Mouse (Mus musculus) WW6 (cell line): ENCODE measurements at regions not wholly inside any gene's neighbourhood (a gene's known extent, or its start where the extent isn't known, plus 50 kb on each side); places are given as distances from the start of the nearest gene placed in this dataset.
A peak's percentile ranks its signal among the peaks of the same experiment; 100 is the strongest.

Source experiments
- DNase-seq: peaks from one replicate; pipeline ENCODE4 v3.0.0-alpha.2; 2013; ENCODE audit warnings: low read depth, low spot score

DNA sequence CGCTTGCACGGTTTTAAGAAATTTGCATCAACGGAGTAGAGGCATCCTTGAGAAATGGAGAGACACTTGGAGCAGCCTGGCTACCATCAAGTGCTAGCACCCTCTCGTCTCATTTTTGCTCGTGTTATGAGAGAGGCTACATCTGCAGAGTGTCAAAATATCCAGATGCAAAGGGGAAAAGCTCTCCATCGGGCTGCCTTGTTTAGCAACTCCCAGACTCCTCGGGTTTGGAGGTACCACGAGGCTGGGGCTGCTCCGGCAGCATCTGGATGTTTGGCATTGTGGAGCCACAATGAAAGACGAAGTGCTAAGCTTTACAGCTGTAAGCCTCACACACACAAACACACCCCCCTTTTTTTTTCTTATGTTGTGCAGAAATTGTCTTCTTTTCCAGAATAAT is 270.5 kb upstream of the Gm765 start:
- no peak for DNase-seq

DNA sequence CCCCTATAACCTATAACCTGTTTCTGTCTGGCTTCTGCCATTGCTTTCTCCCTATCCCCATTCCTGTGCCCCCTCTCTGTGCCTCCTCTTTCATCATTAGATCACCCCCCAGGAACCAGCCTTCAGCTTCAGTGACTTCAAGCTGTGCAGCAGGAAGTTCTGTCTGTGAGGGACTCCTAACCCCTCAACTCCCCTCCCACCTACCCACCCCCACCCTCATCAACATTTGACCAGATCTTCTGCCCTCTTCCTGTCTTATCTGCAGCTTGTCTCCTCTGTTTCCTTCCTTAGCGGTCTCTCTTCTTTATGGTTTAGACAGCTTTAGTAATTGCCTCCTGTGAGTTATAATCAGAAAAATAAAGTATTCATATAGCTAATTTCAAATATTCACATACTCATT is 266.6 kb upstream of the Gm765 start:
- no peak for DNase-seq

DNA sequence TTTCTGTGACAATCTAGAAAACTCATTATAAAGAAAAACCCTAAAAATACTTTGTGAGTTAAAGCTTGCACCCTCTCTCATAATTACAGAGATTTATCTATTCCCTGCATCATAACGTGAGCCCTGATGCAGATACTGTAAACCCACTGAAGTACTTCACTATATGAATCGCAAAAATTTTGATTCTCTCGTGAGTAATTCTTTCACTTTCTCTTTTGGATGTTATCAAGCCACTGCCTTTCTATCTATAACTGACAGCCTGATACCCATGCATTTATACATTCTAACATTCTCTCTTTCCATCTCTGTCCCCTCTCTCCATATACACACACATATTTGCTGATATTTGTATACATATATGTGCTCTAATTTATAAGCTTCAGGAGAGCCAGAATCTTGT is 264.1 kb upstream of the Gm765 start:
- DNase-seq = no peak

DNA sequence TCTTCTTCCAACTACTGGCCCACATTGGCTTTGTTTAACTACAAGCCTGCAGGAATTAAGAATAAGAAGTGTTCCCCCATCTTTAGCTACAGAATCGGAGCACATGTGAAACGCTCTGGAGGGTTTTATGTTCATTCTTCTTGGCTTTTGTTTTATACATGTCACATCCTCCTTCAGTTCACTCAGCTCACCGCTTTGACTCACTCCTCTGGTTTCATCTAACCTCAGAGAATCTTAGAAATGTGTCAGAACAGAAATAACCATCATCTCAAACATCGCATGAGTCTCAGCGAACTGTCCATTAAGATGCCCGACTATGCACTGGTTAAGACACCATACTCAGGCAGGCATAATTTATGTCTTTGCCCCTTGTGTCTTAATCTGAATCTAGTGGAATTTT is 255.1 kb upstream of the Gm765 start:
- DNase-seq = no peak

DNA sequence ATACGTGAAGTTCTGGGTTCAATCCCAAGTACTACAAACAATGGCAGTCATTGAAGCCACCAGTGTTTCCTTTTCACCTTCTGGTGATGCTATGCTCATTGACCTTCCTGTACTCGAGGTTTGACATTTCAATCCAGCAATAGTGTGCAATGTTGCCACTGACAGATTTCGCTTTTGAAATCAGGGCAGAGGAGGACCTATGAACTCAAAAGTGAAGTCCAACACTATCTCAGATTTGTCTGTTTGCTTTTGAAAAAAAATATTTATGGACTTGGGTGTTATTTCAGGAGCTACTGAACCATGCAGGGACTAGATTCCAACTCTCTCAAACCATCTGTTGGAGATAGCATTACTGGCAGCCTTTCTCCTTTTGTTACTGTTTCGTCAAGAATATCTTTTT is 248.4 kb upstream of the Gm765 start:
- DNase-seq = no peak

DNA sequence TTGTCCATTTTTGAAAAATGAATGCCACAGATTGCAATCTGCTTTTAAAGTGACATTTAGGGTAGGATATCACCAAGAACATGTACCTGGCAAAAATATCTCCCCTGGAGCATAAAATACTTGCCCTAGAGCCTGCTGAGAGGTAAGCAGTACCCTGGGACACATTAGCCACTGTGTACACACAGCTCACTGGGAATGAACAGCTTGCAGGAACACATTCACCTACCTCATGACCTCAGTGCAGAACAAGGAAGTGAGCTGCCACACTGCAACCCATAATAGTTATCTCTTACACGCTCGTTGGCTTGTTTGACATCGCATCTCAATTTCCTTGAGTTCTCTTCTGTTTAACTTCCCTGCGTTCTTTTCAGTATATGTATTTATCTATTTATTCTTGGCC is 246.4 kb upstream of the Gm765 start:
- no peak for DNase-seq

DNA sequence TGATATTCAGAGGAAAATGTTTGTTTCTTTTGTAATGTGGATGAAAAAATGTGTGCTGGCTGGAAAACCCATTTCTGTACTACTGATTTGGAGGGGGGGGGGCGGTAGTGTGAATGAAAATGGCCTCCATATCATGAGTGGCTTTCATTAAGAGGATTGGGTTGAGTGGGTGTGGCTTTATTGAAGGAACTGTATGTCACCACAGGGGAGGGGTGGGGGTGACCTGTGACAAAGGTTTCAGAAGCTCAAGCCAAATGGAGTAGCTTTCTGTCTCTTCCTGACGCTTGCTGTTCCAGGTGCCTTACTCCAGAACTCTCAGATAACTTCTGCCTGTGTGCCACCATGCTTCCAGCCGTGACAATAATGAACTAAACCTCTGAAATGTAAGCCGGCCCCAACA is 242.0 kb upstream of the Gm765 start:
- no peak for DNase-seq

DNA sequence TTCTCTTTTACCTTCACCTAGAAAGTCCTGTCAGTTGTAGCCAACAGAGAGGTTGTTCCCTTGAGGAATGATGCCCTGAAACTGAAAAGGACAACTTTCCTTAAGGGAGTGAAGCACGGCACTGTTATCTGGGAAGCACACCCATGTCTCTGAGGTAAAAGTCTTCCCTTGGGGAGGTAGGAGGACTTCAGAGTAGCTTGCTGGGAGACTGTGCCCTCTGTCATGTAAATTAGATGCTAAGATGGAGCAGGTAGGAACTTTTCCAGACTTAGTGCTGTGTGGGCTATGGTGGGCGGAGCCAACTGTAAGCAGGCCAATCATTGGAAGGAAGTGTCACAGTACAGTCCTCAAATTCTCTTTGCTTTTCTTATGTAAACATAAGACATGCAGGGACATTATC is 240.3 kb upstream of the Gm765 start:
- DNase-seq = peak; percentile 46

DNA sequence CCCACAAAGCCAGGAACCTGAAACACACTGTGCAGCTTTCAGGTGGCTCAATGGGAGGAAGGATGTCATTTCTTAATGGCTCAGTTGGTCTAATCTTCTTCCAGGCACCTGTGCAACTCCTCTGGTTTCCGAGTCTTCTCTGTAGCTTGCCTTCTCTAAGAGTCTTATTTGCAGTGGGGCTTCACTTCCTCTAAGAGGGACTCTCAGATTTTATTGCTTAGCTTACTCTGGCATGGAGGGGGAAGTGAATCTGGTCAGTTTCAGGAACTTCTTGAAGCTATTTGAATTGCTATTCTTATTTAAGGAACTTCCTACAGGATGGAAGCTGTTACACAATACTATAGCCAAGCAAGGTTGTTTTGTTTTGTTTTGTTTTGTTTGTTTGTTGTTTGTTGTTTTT is 232.7 kb upstream of the Gm765 start:
- DNase-seq = no peak

DNA sequence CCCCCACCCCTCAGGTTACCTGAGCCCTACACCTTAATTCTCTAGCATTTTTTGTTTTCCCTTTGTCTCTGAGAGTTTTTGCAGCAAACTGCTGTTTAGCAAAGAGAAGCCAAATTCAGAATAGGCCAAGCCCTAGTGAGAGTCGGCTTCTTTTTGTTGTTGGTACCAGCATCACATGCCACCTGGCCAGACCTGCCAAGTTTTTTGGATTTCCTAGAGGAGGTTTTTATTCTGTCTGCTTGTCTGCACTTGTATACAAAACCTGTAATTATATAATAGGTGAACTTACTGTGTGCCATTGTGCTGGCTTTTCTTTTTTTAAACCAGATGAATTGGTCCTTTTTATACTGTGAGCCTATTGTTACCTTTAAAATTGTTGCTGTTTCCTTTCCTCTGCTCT is 213.1 kb upstream of the Gm765 start:
- no peak for DNase-seq

DNA sequence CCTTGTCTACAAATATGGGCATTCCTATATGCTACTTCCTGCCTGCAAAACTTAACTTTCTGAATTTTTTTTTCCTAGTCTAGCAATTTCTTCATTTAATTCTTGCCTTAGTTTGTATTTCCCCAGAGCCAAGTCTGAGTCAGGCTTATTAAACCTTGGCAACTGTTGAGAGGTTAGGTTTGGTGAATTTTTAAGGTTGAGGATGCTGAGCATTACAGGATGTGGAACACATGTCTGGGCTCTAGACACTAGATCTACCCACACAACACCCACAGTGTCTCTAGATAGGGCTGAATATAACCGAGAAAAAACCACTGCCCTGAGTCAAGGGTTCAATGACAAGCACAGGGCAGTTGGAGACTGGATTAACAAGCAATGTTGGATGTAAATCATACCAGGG is 211.4 kb upstream of the Gm765 start:
- no peak for DNase-seq

DNA sequence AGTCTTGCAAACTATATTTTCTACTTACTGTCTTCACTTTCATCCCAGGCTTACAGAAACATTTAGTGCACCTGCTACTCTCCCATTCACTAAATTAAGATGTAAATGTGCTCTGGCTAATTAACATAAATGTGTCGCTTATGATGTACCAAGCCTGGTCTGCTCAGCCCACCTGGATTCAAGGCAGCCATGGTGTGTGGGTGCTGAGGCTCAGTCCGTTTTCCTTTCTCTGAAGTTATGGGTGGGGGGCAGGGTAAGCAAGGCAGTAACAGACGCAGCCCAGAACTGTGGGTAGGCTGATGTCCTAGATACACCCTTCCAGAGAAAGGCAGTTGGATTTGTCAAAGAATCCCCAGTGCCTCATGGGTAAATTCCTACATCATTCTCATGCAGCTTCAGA is 209.2 kb upstream of the Gm765 start:
- DNase-seq = no peak

DNA sequence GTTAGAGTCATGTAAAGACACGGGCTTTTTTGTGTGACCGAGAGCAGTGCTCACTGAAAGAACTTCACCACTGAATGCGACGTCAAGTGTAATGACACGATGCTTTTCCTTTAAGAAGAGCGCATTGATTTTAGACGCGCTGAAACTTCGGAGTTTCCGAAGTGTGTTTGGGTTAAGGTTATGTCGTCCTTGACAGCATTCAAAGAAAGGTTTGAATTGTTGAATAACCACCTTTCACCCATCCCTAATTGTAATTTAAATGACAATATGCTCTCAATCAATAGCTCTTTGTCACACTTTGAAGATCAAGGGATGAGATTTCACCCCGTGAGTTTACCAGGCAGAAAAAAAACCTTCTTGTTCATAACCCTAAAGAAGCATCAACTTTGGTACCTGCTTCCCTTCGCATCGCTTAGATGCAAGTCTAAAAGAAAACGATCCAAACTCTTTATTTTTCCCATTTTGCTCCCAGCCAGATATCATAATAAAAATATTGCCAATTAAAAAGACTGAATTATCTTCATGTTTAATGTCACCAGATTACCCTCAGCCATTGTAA is 184.4 kb upstream of the Gm765 start:
- no peak for DNase-seq

DNA sequence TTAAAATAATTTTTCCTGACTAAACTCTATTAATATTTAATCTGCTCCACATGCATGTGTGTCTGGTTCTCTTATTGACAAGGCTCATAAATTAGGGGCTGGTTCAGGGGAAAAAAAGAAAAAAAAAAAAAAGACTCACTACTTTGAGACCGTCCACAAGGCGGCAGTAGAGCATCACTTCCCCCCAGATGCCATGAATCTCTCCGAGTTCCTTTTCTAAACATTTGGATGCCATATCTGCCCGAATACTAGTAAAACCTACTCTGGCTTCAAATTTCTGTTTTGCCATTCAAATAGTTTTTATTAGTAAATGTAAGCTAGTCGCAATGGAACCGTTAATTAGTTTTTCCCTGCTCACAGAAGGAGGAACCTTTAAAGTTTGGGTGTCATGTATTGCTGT is 182.7 kb upstream of the Gm765 start:
- peak; percentile 33 for DNase-seq

DNA sequence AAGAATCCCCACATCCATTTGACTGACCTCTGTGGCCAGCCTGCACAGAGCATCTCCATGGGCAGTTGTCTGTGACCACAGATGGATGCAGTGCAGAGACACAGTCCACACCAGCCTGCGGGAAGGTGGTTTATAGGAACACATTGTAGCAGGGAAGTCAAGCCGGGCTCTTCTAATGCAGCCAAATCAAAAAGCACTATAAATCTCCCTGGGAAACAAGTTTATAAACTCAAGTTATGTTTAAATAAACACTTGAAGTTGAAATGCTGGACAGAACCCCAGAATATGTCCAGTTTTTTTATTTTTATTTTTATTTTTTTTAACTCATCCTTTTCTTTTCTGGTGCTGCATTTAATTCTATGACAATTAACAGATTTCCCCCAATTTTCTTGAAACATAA is 182.1 kb upstream of the Gm765 start:
- no peak for DNase-seq

DNA sequence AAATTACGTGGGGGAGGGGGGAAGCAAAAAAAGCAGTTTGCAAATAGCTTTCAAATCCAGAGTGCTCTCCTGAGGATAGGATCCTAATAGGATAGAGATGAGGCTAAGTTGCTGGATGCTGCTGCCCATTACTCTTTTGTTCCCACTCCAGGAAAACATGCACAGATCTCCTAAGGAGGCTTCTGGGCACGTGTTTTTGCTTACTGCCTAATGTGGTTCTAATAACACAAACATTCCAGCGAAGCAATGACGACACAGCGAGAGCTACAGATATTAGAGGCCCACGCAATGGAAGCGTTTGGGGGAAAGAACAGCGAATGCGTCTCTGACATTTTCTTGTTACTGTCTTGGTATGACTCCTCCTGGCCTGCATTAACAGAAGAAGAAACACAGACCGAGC is 179.0 kb upstream of the Gm765 start:
- DNase-seq = no peak

DNA sequence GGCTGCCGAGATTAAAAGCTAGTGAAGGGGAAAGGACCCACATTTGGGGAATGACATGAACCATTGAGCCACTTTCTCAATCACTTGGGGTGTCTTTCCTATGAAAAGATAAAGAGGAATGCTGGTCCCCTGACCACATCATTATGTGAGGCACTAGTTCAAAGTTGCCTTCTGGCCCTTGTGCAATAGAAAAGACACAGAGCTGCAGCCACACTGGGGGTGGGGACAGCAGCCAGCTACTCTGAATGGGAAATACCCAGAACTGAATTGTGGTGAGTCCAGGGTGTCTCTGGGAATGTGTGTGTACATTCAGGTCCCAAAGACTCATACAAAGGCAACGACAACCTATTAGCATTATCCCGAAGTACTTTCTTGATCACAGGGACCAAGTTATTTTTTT is 172.3 kb upstream of the Gm765 start:
- DNase-seq = no peak

DNA sequence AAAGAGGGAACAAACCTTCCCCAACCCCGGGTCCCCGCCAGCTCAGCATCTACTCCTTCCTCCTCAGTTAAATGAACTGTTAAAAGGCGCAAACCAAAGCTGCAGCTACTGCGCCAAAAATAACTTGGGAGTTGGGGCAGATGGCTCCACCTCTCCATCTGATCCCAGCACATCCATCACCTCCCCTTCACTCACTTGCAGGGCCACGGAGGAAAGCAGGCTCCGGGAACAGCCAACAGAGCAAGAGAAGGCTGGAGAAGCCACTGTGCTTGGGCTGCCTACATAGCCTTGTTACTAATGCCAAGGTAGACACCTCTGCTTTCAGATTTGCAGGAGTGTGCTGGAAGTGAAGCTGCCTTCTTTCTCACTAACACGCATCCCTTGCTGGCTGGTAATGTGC is 171.8 kb upstream of the Gm765 start:
- no peak for DNase-seq

DNA sequence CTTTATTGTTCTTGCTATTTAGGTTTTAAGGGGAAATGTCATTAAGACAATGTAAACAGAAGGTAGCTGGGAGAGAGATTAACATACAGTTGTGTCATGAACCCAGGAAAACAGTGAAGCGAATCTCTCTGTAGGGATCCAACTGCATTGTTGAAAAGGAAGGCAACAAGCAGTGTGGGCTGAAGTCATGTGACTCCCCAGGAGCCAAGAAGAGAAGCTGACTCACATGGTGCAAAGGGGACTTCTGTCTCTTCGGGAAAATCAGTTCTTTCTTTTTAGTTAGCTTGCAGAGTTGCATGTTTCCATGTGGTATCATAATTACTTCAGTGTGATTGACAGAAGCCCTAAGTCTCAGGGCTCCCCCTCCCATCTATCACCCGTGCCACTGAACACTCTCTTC is 170.7 kb upstream of the Gm765 start:
- no peak for DNase-seq

DNA sequence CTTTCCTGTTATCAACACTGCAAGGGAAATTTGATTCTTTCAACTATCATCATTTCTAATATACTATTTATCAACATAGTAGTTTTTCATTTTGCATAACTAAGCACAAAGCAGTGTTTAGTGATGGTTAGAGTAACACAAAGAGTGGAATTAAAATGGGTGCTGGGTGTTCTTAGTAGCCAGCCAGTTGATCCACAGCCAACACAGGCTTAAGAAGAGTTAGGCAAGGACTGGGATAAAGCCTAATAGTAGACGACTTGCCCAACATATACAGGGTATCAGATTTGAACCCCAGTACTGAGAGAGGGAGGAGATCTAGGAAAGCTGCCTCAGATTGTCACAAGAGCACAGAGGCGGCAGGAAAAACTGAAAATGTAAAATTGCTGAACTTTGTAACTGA is 160.2 kb upstream of the Gm765 start:
- DNase-seq = no peak

DNA sequence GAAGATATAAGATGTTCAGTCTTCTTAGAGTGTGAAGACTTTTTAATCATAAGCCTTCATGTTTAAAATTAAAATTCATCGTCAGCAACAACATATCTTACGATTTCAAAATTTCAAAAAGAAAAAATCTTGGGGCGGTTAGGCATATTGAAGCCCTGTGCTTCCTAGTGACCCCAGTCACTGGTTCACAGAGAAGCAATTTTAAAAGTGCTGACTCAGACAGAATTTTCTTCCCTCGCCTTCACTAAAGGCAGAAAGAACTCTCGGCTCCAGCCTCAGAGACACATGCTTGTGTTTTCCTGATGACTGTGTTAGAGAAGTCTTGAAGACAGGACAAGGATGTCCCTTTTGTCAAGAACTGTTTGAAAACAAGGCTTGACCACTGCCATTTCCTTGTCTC is 157.2 kb upstream of the Gm765 start:
- DNase-seq = no peak

DNA sequence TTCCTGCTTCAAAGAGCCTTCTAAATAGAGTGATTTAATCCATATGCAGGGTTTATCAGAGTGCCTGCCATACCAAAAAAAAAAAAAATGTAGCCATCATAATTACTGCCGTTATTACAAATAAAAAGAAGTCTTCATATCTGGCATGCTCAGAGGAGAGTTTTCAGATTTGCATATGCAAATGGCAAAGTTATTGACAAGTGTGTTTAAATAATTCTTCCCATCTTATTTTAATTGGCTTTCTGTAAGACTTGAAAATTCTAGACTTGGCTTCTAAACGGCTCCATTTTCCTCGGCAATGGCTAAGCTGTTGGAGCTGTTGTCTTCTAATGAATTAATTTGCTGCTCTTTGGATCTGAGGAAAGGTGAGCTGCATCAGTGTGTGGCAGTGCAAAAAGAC is 144.1 kb upstream of the Gm765 start:
- DNase-seq = no peak

DNA sequence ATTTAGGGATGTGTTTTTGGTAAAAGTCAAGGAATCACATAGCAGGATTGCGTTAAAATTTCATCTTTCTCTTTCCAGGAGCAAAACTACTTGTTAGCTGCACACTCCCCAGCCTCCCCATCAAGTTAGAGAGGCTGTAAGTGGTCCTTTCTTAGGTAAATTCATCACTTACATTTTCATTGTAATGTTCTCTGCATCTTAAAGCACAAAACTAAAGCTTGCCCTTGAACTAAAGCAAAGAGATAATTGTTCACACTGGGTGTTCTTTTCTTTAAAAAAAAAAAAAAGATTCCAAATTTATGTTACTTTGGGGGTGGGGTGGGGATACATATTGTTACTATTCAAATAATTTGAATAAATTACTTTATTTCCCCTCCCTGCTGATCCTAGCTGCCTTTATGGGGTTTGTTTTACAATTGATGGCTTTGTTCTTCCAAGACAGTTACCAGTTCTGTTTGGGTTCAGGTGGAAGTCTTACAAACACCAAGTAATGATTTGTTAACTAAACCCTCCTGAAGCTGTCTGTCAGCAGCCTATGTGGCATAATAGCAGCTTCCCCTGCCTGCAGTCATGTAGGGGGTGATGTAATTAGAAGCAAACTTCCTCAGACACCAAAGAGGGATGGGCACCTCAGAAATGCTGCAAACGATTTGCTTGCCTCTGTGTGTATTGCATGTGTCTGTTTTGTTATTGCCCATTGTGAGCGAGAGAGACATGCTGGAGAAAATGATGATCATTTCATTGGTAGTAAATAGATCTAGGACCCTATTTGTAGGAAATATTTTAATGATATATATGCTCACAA is 141.0 kb upstream of the Gm765 start:
- peak; percentile 33 for DNase-seq

DNA sequence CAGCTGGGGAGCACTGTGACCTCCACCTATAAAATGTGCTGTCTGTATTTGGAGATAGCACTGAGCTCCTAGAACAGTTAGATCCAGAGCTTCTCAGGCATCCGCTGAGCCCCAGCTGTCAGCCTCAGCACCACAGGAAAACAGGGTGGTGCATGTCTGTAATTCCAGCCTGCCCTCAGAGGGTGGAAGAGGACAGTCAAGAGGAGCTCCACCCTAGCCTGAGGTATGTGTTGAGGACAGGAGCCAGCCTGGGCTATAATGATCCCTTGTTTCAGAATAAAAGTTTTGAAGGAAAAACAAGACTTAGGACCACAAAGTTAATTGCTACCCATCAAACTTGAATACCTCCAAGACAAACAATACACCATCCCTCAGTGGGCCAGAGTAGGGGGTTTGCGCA is 139.8 kb upstream of the Gm765 start:
- DNase-seq = no peak
